Mouse (Mus musculus) stomach, embryonic 16.5 days (tissue): Measurements from ENCODE around the gene Synj1. TPM values are rescaled to one million over a fixed set of nuclear protein-coding genes. Genes with fewer than 3 reads are reported as not detected.

Source experiments
- ATAC-seq: fragments of 200-750 bp; cut with Nextera tagmentation; 2 replicates; pipeline ENCODE4 v1.8.0; 2017; ENCODE audit warnings: moderate number of reproducible peaks, moderate TSS enrichment; ENCODE audit not compliant: insufficient read depth, low FRiP score
- H3K27ac ChIP-seq: fragments of 300-500 bp; sonication (generic); 2 replicates; pipeline ENCODE4 v1.5.1; 2014; ENCODE audit warnings: low read length
- H3K27me3 ChIP-seq: fragments of 300-500 bp; sonication (generic); 2 replicates; pipeline ENCODE4 v1.6.1; 2014; ENCODE audit warnings: low read length, control low read depth, mixed read lengths; ENCODE audit not compliant: control insufficient read depth, insufficient read depth
- H3K36me3 ChIP-seq: fragments of 300-500 bp; sonication (generic); 2 replicates; pipeline ENCODE4 v1.6.1; 2014; ENCODE audit warnings: low read length; ENCODE audit not compliant: control insufficient read depth, insufficient read depth
- H3K4me1 ChIP-seq: fragments of 300-500 bp; sonication (generic); 2 replicates; pipeline ENCODE4 v1.6.1; 2014; ENCODE audit warnings: low read length, control low read depth, mixed read lengths; ENCODE audit not compliant: control insufficient read depth, insufficient read depth
- H3K4me2 ChIP-seq: fragments of 300-500 bp; sonication (generic); 2 replicates; pipeline ENCODE4 v1.6.1; 2014; ENCODE audit warnings: low read depth, low read length, mixed read lengths
- H3K4me3 ChIP-seq: fragments of 300-500 bp; sonication (generic); replicated peaks from 2 replicates; pipeline ENCODE4 v1.5.1; 2014; ENCODE audit warnings: mild to moderate bottlenecking, low read length
- H3K9ac ChIP-seq: fragments of 300-500 bp; sonication (generic); 2 replicates; pipeline ENCODE4 v1.6.1; 2014; ENCODE audit warnings: low read length
- H3K9me3 ChIP-seq: fragments of 300-500 bp; sonication (generic); replicated peaks from 2 replicates; pipeline ENCODE4 v1.6.1; 2016; ENCODE audit warnings: low read length, control low read depth; ENCODE audit not compliant: control insufficient read depth
- WGBS: fragments of 180-500 bp; shearing (Covaris S2); extraction: QIAGEN DNeasy Blood & Tissue Kit; methylation state at CpG from one replicate; pipeline ENCODE4 v1.1.7; 2014; 5-methylcytosine and 5-hydroxymethylcytosine counted together
- polyA plus RNA-seq: library from polyadenylated mRNA; unstranded; fragments of >200 nt; fragmentation: Nextera tagmentation; extraction: Ambion mirVana; gene quantifications from 2 replicates; pipeline ENCODE4 v1.2.1, GENCODE M21; 2015

Synj1 gene
- polyA plus RNA-seq, 1 experiment from 2014 or later, result 14.6 TPM

DNA sequence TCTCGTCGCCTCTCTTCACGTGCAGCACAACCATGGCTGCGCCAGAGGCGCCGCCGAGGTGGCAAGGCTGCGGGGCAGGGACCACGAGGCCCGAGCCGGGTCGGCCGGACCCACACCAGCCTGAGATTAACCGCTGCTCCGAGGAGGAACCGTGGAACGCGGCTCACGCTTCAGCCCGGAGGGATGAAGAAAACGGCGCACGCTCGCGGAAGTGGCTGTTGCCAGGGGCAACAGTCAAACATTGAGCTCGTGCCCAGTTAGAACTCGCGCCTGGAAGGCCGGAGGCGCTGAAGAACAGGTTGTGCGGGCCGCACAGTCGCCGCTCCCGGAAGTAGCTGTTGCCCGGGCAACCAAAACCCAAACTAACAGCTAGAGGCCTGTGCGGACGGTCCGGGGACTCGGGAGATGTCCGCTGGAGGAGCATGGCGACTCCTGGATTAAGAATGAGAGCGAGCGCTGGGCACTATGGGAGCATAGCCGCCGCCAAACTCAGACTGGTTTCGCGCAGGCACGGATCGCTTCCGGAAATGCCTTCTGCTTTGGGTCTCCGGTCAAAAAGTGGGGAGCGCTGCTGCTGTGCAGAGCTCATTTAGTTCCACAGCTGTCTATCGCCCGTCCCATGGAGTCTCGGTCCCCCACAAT is 76.3 kb downstream of the Synj1 start, which contains the start of gene Cfap298:
Gene Cfap298 (minus strand): TSS at position 428 of the 642 bp plus-strand sequence.
- Histone ChIP-seq H3K4me2 (peak within 1 kb of the TSS; percentile 82), H3K27me3 (no peaks in the 10 kb centered on the region), H3K36me3 (no peaks in the 10 kb centered on the region), H3K9me3 (no peaks in the 10 kb centered on the region), H3K4me3 (peak within 1 kb of the TSS; percentile 87), H3K9ac (peak within 1 kb of the TSS; percentile 83), H3K4me1 (peaks cover 3% of the 10 kb centered on the region; the same call in 1 of the 2 replicates), H3K27ac (peak within 1 kb of the TSS; percentile 83)
- peak; percentile 98 for ATAC-seq
- under 1% methylated on average over 56 of the region's 56 CpGs for WGBS

DNA sequence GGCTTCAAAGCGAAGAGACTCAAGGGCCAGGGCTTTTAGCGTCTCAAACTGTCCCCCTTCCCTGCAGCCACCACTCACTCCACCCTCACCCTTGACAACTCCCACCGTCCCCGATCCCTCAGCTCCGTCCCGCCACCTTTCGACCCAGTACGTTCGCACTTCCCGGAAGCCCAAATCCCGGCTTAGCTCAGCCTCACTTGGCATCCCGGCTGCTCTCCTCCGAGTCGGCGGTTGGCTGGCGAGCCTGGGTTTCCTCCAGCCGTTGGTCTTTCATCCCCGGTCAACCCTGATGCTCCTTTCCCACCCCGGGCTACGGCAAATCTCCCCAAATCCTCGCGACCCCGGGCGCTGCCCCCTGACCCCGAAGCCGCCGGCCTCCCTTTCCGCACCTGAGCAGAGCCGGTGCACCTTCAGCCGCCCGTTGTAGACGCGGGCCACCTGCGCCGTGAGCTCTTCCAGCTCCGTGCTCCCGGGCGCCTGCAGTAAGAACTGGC is 76.9 kb downstream of the Synj1 start:
- H3K36me3 ChIP-seq, result no peaks in the 10 kb centered on the region
- peak overlapping the region; percentile 83 for H3K9ac ChIP-seq
- peak; percentile 65 for ATAC-seq
- H3K27ac ChIP-seq, result peak overlapping the region; percentile 83
- no peaks in the 10 kb centered on the region for H3K9me3 ChIP-seq
- under 1% methylated on average over 38 of the region's 38 CpGs for WGBS
- peaks cover 3% of the 10 kb centered on the region; the same call in 1 of the 2 replicates for H3K4me1 ChIP-seq
- H3K27me3 ChIP-seq, result no peaks in the 10 kb centered on the region
- peak overlapping the region; percentile 82 for H3K4me2 ChIP-seq
- peak overlapping the region; percentile 87 for H3K4me3 ChIP-seq

GRCm38 (mm10) chr16:90933534-90934176 is 77.5 kb downstream of the Synj1 start:
- Histone ChIP-seq H3K4me1 (peaks cover 3% of the 10 kb centered on the region; the same call in 1 of the 2 replicates), H3K36me3 (no peaks in the 10 kb centered on the region), H3K27me3 (no peaks in the 10 kb centered on the region), H3K9ac (peak overlapping the region; percentile 83), H3K9me3 (no peaks in the 10 kb centered on the region), H3K4me2 (peak overlapping the region; percentile 82), H3K4me3 (peak overlapping the region; percentile 87), H3K27ac (no peak overlapping the region; the same call in 1 of the 2 replicates)
- no peak for ATAC-seq
- WGBS, result 26% methylated on average over 13 of the region's 13 CpGs

DNA sequence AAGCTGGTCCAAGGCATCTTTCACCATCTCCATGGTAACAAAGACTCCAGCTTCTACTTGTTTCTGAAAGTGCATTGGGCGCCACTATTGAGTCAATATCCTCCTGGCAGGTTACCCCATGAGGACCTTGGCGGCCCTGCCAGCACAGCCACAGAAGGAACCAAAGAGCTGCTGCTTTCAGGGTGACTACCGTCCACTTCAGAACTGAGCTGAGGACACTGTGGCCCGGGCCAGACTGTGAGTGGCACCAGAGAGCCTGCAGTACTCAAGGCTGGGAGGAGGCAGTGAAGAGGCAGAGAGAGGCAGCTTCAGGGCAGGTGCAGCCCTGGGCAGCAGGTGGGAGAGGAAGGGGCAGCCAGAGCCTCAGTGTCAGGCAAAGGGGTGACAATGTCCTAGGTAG is 83.7 kb downstream of the Synj1 start:
- no peaks in the 10 kb centered on the region for H3K9me3 ChIP-seq
- no peak overlapping the region for H3K4me3 ChIP-seq
- H3K27ac ChIP-seq, result no peak overlapping the region
- no peak for ATAC-seq
- H3K36me3 ChIP-seq, result no peaks in the 10 kb centered on the region
- no peak overlapping the region for H3K4me2 ChIP-seq
- H3K4me1 ChIP-seq, result no peaks in the 10 kb centered on the region
- no peaks in the 10 kb centered on the region for H3K27me3 ChIP-seq
- H3K9ac ChIP-seq, result no peak overlapping the region
- WGBS, result 90% methylated on average over 4 of the region's 4 CpGs

- Histone ChIP-seq H3K27me3 (no peaks in the 10 kb centered on the region), H3K9me3 (no peaks in the 10 kb centered on the region), H3K4me2 (no peak overlapping the region), H3K4me3 (no peak overlapping the region), H3K36me3 (no peaks in the 10 kb centered on the region), H3K4me1 (no peaks in the 10 kb centered on the region), H3K9ac (no peak overlapping the region), H3K27ac (no peak overlapping the region)
- WGBS, result 25% methylated on average over 5 of the region's 5 CpGs
- peak; percentile 48; the same call in 1 of the 2 replicates for ATAC-seq
Observed at GRCm38 (mm10) chr16:90925461-90925860, 85.6 kb downstream of the Synj1 start.

DNA sequence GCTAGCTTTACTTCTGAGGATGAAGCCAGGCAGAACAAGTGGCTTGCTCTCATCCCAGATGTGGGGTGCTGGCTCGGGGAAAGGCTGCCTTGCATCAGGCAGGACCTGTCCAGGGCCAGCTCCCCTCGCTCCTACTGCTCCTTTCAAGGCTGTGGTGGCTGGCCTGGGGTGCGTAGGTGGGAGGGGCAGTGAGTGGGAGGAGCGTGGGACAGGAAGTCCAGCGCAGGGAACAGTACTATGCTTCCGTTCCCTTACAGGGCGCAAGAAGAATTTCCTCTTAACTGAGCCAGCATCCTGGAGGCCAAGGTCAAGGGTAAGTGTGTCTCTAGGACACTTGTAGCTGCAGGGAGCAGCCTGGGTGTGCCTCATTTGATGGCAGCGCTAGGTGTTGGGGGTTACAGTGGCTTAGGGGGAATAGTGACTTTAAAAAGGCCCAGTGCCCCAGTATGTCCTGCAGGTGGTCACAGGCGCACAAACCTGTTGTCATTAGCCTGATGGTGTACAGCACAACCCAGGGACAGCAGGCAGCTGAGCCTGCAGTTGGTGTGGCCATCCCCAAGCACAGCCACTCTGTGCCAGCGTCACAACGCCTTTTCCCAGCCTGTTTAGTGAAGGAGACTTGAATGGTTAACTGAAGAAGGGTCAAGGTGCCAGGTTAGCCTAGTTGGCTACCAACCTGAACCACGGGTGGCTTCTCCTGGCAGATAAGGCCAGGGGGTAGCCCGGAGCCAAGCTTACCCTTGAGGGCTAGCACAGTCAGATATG is 86.3 kb downstream of the Synj1 start:
- H3K4me2 ChIP-seq, result no peak overlapping the region
- H3K4me1 ChIP-seq, result no peaks in the 10 kb centered on the region
- H3K27ac ChIP-seq, result no peak overlapping the region
- H3K27me3 ChIP-seq, result no peaks in the 10 kb centered on the region
- 81% methylated on average over 13 of the region's 13 CpGs for whole genome bisulfite sequencing
- H3K9ac ChIP-seq, result no peak overlapping the region
- H3K36me3 ChIP-seq, result no peaks in the 10 kb centered on the region
- H3K9me3 ChIP-seq, result no peaks in the 10 kb centered on the region
- no peak overlapping the region for H3K4me3 ChIP-seq
- peak; percentile 30; the same call in 1 of the 2 replicates for ATAC-seq

DNA sequence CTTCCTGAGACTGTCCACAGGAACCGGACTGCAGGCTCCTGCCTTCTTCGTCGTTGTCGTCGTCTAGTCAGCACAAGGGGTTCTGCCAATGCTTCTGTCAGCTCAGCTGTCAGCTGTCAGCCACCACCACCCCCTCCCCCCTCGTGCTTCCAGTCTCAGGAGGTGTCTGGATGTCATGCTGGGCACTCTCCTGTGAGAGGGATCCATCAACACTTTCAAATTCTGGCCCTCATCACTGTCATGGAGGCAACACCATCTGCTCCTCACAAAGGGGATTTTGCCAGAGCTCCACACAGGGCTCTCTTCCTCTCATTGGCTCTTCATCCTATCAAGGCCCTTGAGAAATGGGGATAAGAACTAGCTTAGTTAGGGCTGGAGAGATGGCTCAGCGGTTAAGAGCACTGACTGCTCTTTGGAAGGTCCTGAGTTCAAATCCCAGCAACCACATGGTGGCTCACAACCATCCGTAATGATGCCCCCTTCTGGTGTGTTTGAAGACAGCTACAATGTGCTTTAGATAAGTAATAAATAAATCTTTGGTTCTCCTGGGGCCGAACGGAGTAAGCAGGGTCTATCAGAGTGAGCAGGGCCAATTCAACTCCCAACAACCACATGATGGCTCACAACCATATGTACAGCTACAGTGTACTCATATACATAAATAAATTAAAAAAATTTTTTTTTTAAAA is 89.5 kb downstream of the Synj1 start:
- WGBS, result 45% methylated on average over 10 of the region's 10 CpGs
- no peak for ATAC-seq
- Histone ChIP-seq H3K9me3 (no peaks in the 10 kb centered on the region), H3K9ac (no peak overlapping the region), H3K27me3 (no peaks in the 10 kb centered on the region), H3K4me2 (no peak overlapping the region), H3K27ac (no peak overlapping the region), H3K36me3 (no peaks in the 10 kb centered on the region), H3K4me1 (no peaks in the 10 kb centered on the region), H3K4me3 (no peak overlapping the region)

GRCm38 (mm10) chr16:90917156-90917555 is 94.0 kb downstream of the Synj1 start:
- 79% methylated on average over 8 of the region's 8 CpGs for WGBS
- no peaks in the 10 kb centered on the region for H3K27me3 ChIP-seq
- H3K4me1 ChIP-seq, result no peaks in the 10 kb centered on the region
- no peaks in the 10 kb centered on the region for H3K9me3 ChIP-seq
- H3K27ac ChIP-seq, result no peak overlapping the region
- H3K9ac ChIP-seq, result no peak overlapping the region
- no peak overlapping the region for H3K4me2 ChIP-seq
- ATAC-seq, result no peak
- H3K4me3 ChIP-seq, result no peak overlapping the region
- H3K36me3 ChIP-seq, result no peaks in the 10 kb centered on the region
